Mouse (Mus musculus): ENCODE measurements around the gene Tbc1d14.

GRCm38 (mm10) chr5:36601492-36601891, 8.4 kb upstream of the Tbc1d14 start:
- TF ChIP-seq MAFK (IDR thresholded peaks at IDR 0.05; ENCODE audit: insufficient read depth, low read depth, low read length) (no peak), ZC3H11A (IDR thresholded peaks at IDR 0.05; ENCODE audit: borderline replicate concordance, low read depth, low read length) (no peak), CHD2 (IDR thresholded peaks at IDR 0.05; ENCODE audit: low read depth, low read length) (no peak), ZNF384 (IDR thresholded peaks at IDR 0.05; ENCODE audit: low read depth, low read length) (no peak), HCFC1 (IDR thresholded peaks at IDR 0.05; ENCODE audit: borderline replicate concordance, insufficient read depth, low read length) (no peak)
